Mouse (Mus musculus) heart, embryonic 11.5 days (tissue): ENCODE measurements at regions not wholly inside any gene's neighbourhood (a gene's known extent, or its start where the extent isn't known, plus 50 kb on each side); places are given as distances from the start of the nearest gene placed in this dataset.

Experiments used
- ATAC-seq: fragments of 200-750 bp; cut with Nextera tagmentation; replicated peaks from 2 replicates; pipeline ENCODE4 v1.8.0; 2017; ENCODE audit warnings: moderate library complexity; ENCODE audit not compliant: insufficient number of reproducible peaks, low FRiP score, low TSS enrichment
- H3K27ac ChIP-seq: fragments of 300-500 bp; sonication (generic); 2 replicates; pipeline ENCODE4 v1.5.1; 2014; ENCODE audit warnings: mild to moderate bottlenecking, low read depth, low read length
- H3K27me3 ChIP-seq: fragments of 300-500 bp; sonication (generic); 2 replicates; pipeline ENCODE4 v1.6.1; 2014; ENCODE audit warnings: mild to moderate bottlenecking, low read length, mixed read lengths; ENCODE audit not compliant: control insufficient read depth, insufficient read depth
- H3K36me3 ChIP-seq: fragments of 300-500 bp; sonication (generic); 2 replicates; pipeline ENCODE4 v1.6.1; 2014; ENCODE audit warnings: mild to moderate bottlenecking, low read length, moderate library complexity, mixed read lengths; ENCODE audit not compliant: control insufficient read depth, insufficient read depth
- H3K4me1 ChIP-seq: fragments of 300-500 bp; sonication (generic); 2 replicates; pipeline ENCODE4 v1.6.1; 2014; ENCODE audit warnings: low read length; ENCODE audit not compliant: control insufficient read depth, insufficient read depth
- H3K4me2 ChIP-seq: fragments of 300-500 bp; sonication (generic); 2 replicates; pipeline ENCODE4 v1.6.1; 2014; ENCODE audit warnings: mild to moderate bottlenecking, moderate library complexity
- H3K4me3 ChIP-seq: fragments of 300-500 bp; sonication (generic); 2 replicates; pipeline ENCODE4 v1.5.1; 2014; ENCODE audit warnings: low read depth, low read length
- H3K9ac ChIP-seq: fragments of 300-500 bp; sonication (generic); 2 replicates; pipeline ENCODE4 v1.6.1; 2014; ENCODE audit warnings: mild to moderate bottlenecking, low read depth, low read length, moderate library complexity
- H3K9me3 ChIP-seq: fragments of 300-500 bp; sonication (generic); replicated peaks from 2 replicates; pipeline ENCODE4 v1.6.1; 2016; ENCODE audit warnings: low read length; ENCODE audit not compliant: control insufficient read depth
- WGBS: fragments of 180-500 bp; shearing (Covaris S2); extraction: QIAGEN DNeasy Blood & Tissue Kit; methylation state at CpG from one replicate; pipeline ENCODE4 v1.1.7; 2014; ENCODE audit not compliant: insufficient replicate concordance; 5-methylcytosine and 5-hydroxymethylcytosine counted together

- H3K4me2 ChIP-seq = no peak overlapping the region
- H3K9ac ChIP-seq = no peak overlapping the region
- no peak overlapping the region for H3K4me3 ChIP-seq
- H3K4me1 ChIP-seq = no peaks in the 10 kb centered on the region
- ATAC-seq = no peak
- no peaks in the 10 kb centered on the region for H3K9me3 ChIP-seq
- H3K36me3 ChIP-seq = no peaks in the 10 kb centered on the region
- H3K27me3 ChIP-seq = no peaks in the 10 kb centered on the region
- no peak overlapping the region for H3K27ac ChIP-seq
- 81% methylated on average over 7 of the region's 7 CpGs for WGBS
Observed at GRCm38 (mm10) chr2:169351547-169351946, 236.0 kb downstream of the Gm11011 start.

GRCm38 (mm10) chr2:169346107-169346506 is 241.4 kb downstream of the Gm11011 start:
- WGBS = 73% methylated on average over 10 of the region's 10 CpGs
- Histone ChIP-seq H3K36me3 (no peaks in the 10 kb centered on the region), H3K4me3 (no peak overlapping the region), H3K9me3 (no peaks in the 10 kb centered on the region), H3K27me3 (no peaks in the 10 kb centered on the region), H3K4me1 (no peaks in the 10 kb centered on the region), H3K27ac (no peak overlapping the region), H3K4me2 (no peak overlapping the region), H3K9ac (no peak overlapping the region)
- ATAC-seq = no peak

DNA sequence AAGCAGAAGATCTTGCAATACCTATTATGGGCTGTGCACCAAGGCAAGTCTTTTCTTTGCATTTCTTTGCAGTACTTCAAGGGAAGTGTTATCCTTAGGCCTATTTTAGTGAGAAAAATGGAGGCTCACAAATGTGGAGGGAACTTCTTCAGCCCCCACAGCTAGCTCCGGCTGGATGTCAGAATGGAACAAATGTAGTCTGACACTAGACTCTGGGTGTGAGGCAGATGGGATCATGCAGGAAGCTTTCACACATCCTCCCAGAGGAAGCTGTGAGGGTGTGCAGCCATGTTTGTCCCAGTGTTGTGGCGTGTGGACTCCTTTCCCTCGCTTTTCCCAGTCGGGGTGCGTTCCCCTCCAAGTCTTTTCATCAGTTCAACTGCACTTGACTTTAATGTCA is 268.0 kb downstream of the Gm11011 start:
- no peak overlapping the region for H3K9ac ChIP-seq
- H3K36me3 ChIP-seq = no peaks in the 10 kb centered on the region
- no peaks in the 10 kb centered on the region for H3K27me3 ChIP-seq
- no peak overlapping the region for H3K4me2 ChIP-seq
- H3K4me3 ChIP-seq = no peak overlapping the region
- 64% methylated on average over 5 of the region's 5 CpGs for WGBS
- H3K9me3 ChIP-seq = no peaks in the 10 kb centered on the region
- no peak overlapping the region for H3K27ac ChIP-seq
- no peak for ATAC-seq
- H3K4me1 ChIP-seq = no peaks in the 10 kb centered on the region

DNA sequence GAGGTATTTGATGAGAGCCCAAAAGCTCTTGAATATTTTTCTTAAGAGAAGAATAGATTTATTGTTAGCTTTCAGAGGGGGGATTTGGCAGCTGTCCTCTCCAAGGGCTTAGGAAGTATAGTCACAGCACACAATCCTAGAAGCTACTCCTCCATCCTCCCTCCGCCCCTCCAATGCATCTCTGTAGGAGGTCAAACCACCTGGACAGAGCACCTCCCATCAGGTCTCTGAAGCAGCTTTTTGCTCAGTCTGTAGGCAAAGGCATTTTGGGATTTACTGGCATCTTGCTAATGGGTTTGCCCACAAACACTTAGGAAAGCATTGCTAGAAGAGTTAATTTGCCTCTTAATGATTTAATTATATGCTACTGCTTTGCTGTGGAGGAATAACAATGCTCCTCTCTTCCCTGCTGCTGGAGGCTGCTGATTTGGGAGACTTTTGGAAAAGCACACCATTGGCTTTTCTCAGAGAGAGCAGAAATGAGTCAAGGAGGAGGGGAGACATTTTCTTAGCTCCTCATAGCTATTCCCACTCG is 273.1 kb downstream of the Gm11011 start:
- no peaks in the 10 kb centered on the region for H3K27me3 ChIP-seq
- peaks cover 11% of the 10 kb centered on the region; the same call in 1 of the 2 replicates for H3K4me1 ChIP-seq
- no peak overlapping the region for H3K27ac ChIP-seq
- 50% methylated on average over 2 of the region's 2 CpGs for WGBS
- no peaks in the 10 kb centered on the region for H3K36me3 ChIP-seq
- H3K9ac ChIP-seq = no peak overlapping the region
- no peak for ATAC-seq
- H3K9me3 ChIP-seq = no peaks in the 10 kb centered on the region
- H3K4me3 ChIP-seq = no peak overlapping the region
- H3K4me2 ChIP-seq = no peak overlapping the region

GRCm38 (mm10) chr2:169311821-169312220 is 275.7 kb downstream of the Gm11011 start:
- no peak for ATAC-seq
- Histone ChIP-seq H3K4me1 (peaks cover 11% of the 10 kb centered on the region; the same call in 1 of the 2 replicates), H3K36me3 (no peaks in the 10 kb centered on the region), H3K9me3 (no peaks in the 10 kb centered on the region), H3K27me3 (no peaks in the 10 kb centered on the region), H3K4me3 (no peak overlapping the region), H3K27ac (no peak overlapping the region), H3K4me2 (peak overlapping the region; percentile 31), H3K9ac (no peak overlapping the region)
- 31% methylated on average over 12 of the region's 12 CpGs for WGBS

DNA sequence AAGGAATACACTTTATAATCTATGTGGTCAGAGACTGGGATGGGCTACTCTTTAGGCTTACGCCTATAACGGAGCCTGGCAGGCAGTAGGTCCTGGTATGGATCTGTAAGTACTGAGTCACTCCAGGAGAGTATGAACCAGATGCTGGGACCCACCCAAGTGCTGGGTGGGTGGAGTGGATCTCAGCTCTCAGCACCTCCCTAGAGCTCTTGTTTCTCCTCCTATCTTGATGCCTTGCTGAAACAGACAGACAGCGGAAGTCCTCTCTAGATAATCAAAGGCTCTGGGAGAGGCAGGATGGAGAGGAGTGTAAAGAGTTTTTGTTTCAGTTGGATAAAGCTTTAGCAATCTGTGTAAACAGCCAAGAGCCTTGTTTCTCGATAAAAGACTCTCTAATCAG is 276.2 kb downstream of the Gm11011 start:
- Histone ChIP-seq H3K27me3 (no peaks in the 10 kb centered on the region), H3K9ac (no peak overlapping the region), H3K4me2 (peak overlapping the region; percentile 31), H3K27ac (no peak overlapping the region), H3K36me3 (no peaks in the 10 kb centered on the region), H3K4me1 (peaks cover 11% of the 10 kb centered on the region; the same call in 1 of the 2 replicates), H3K4me3 (no peak overlapping the region), H3K9me3 (no peaks in the 10 kb centered on the region)
- no peak for ATAC-seq
- 24% methylated on average over 4 of the region's 4 CpGs for WGBS

- Histone ChIP-seq H3K9me3 (no peaks in the 10 kb centered on the region), H3K4me2 (no peak overlapping the region), H3K4me1 (no peaks in the 10 kb centered on the region), H3K36me3 (no peaks in the 10 kb centered on the region), H3K9ac (no peak overlapping the region), H3K4me3 (no peak overlapping the region), H3K27ac (no peak overlapping the region), H3K27me3 (no peaks in the 10 kb centered on the region)
- WGBS = 77% methylated on average over 3 of the region's 3 CpGs
- ATAC-seq = no peak
Observed at GRCm38 (mm10) chr2:169304360-169304759, 283.2 kb downstream of the Gm11011 start.

GRCm38 (mm10) chr2:169300966-169301365 is 286.6 kb downstream of the Gm11011 start:
- 0 out of 2 replicates have a peak, but pooled peaks cover 4% of the 10 kb centered on the region for H3K4me1 ChIP-seq
- ATAC-seq = no peak
- no peak overlapping the region for H3K4me3 ChIP-seq
- no peaks in the 10 kb centered on the region for H3K36me3 ChIP-seq
- 69% methylated on average over 4 of the region's 4 CpGs for WGBS
- no peak overlapping the region for H3K27ac ChIP-seq
- H3K9ac ChIP-seq = no peak overlapping the region
- no peaks in the 10 kb centered on the region for H3K27me3 ChIP-seq
- H3K9me3 ChIP-seq = no peaks in the 10 kb centered on the region
- no peak overlapping the region for H3K4me2 ChIP-seq

GRCm38 (mm10) chr2:169300411-169300810 is 287.1 kb downstream of the Gm11011 start:
- H3K9me3 ChIP-seq = no peaks in the 10 kb centered on the region
- 88% methylated on average over 8 of the region's 8 CpGs for WGBS
- H3K9ac ChIP-seq = no peak overlapping the region
- no peak overlapping the region for H3K27ac ChIP-seq
- H3K4me3 ChIP-seq = no peak overlapping the region
- ATAC-seq = no peak
- H3K36me3 ChIP-seq = no peaks in the 10 kb centered on the region
- 0 out of 2 replicates have a peak, but pooled peaks cover 4% of the 10 kb centered on the region for H3K4me1 ChIP-seq
- no peak overlapping the region for H3K4me2 ChIP-seq
- no peaks in the 10 kb centered on the region for H3K27me3 ChIP-seq
